Mouse (Mus musculus) central nervous system, embryonic 18 days (tissue): ENCODE data around the gene Bscl2. TPM values are rescaled to one million over a fixed set of nuclear protein-coding genes. Genes with fewer than 3 reads are reported as not detected.

Experiments
- polyA plus RNA-seq: library from polyadenylated mRNA; depleted of rRNA; stranded (reverse); fragments of >200 nt; gene quantifications from 2 replicates; pipeline ENCODE4 v1.2.3, GENCODE M21; 2012; rRNA removed

The Bscl2 gene
- 100 and 106 TPM in 2 replicates for polyA plus RNA-seq

GRCm38 (mm10) chr19:8837251-8837791 lies at the start of gene Bscl2:
Bscl2 (plus strand) TSS chr19:8837467.

GRCm38 (mm10) chr19:8798264-8798946 lies 38.9 kb upstream of the Bscl2 start, which contains the start of gene Polr2g:
Polr2g (minus strand) TSS chr19:8798577.

DNA sequence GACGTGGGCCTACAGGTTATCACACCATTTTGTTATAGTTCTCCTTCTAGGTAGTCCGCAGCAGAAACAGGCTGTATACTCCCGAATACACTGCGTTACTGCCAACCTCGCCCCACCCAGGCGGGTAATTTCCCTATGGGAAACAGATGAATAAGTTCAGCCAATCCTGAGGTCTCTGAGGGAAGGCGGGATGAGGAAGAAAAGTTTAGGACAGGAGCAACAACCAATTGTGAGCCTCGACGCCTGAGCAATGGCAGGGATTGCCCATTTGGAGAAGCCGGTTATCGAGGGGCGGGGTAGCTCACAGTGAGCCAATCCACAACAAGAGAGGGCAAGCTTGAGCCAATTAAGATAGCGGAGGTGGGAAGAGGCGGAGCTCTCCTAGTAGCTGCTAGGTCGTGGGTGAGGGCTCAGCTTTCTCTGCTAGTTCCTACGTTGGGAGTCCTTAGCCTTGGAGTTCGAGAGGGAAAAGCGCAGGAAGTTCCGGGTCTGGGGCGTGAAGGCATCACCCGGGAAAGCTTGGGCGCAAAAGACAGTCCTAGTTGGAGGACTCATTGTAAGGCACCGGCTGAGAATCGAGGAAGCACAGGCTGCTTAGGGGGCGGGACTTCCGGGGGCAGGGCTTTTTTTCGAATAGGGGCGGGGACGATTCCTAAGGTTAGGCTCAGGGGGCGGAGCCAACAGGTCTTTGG lies 35.0 kb upstream of the Bscl2 start, which contains the start of gene Zbtb3:
Gene Zbtb3 (plus strand): TSS at position 426 of the 692 bp plus-strand sequence.

DNA sequence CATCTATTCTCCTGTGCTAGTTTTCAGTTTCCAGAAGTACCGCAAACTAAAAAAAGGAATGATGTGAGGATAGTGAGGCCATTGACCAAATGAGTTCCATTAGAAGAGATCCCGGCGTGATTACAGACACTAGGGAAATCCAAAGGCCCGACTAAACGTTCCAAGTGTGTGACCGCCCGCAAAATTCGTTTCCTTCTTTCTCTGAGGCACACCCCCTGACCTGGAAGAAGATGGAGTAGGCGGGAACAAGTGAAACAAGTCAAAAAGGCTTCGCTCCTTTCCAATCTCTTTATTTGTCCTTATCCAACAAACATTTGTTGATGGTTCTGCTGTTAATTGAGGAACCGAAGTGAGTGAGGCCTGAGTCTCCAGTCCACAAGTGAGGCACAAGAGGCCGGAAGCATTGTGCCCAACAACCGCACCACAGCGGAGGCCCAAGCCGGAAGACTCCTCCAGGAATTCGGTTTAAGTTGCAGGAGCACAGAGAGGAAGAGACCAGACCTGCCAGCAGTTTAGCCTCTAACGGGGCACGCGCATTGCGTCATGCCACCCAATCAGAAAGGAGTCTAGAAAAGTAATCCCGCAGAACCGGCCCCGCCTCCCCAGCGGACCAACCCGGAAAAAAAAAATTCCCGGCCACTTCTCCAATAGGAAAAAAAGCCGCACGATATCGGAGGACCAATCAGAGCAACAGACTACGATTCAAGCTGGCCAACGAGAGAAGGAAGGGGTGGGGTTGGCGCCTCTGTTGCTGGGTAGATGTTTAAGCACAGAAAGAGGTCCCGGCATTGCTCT lies 18.3 kb upstream of the Bscl2 start, which contains the start of gene Ttc9c:
Gene Ttc9c (minus strand): TSS at position 533 of the 795 bp plus-strand sequence.

GRCm38 (mm10) chr19:8819596-8820423 lies 17.5 kb upstream of the Bscl2 start, which contains the start of gene Hnrnpul2:
Hnrnpul2 (plus strand) TSS chr19:8820010.

DNA sequence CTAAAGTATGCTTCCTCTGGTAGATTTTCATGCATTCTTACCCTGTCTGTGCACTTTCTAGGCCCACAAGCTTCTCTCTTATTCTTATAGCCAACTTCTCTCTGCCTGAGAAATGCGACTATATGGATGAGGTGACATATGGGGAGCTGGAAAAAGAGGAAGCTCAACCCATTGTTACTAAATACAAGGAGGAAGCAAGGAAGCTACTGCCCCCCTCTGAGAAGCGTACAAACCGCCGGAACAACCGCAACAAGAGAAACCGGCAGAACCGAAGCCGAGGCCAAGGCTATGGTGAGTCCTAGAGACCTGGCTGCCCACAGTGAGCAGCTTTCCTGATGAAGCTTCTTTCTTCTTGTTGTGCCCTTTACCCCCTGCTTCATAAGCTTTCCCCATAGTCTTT lies 7.6 kb upstream of the Bscl2 start, which contains the start of gene AC129217.1:
Gene AC129217.1 (plus strand): TSS at position 114 of the 400 bp plus-strand sequence.

GRCm38 (mm10) chr19:8839103-8839907 lies 2.0 kb downstream of the Bscl2 start, which contains the start of gene Gng3:
Gng3 (minus strand) TSS chr19:8839194.

DNA sequence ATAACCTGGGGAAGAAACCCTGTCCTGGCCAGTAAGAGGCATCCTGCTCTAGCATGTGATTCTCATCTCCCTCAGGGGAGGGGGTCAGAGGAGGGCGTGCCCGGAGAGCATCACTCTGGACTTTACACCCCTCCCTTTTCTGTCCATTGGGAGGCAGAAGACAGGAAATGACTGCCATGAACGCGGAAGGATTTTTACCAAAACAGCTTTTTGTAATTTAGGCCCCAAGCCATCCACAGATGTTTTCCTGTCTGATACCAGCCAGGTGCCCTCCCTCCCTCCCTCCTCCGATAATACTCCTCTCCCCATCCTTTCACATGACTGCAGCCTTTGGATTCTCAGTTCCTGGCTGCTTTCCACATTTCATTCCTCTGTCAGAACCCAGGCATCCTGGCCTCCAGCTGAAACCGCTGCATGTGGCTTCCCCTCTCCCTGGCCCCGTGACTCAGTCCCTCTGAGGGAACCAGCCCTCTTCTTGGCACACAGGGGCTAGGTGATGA lies 13.2 kb downstream of the Bscl2 start, which contains the start of gene Lrrn4cl:
Gene Lrrn4cl (plus strand): TSS at position 367 of the 500 bp plus-strand sequence.

DNA sequence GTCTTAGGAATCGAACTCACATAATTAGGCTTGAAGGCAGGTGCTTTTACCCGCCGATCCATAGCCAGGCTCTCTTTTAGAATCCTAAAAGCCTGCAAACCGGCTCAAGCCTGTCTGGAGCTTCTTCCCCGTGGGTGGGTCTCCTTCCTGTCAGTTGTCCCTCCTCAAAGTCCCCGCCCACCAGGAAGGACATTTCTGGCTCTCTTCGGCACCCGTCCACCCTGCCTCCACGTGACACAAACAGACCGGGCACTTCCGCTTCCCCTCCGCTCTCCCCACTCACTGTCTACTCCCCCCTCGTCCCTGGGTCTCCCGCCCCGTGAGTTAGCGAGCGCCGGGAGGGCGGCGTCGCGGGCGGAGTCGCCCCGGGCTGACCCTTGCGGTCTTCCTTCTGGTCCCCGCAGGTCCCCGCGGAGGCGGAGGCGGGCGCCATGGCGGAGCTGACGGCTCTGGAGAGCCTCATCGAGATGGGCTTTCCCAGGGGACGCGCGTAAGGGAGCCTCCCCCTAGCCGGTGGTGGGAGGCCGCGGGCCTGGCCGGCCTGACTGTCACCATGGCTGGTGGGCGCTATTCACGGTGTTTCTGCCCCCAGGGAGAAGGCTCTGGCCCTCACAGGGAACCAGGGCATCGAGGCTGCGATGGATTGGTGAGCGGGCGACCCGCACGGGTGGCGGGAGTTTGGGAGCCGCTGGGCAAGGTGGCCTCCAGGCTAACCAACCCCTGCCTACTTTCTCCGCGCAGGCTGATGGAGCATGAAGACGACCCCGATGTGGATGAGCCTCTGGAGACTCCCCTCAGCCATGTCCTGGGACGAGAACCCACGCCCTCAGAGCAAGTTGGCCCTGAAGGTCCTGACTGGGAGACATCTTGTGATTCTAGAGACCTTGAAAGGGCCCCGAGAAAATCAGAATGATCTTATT lies 34.3 kb downstream of the Bscl2 start, which contains the start of gene Ubxn1:
Gene Ubxn1 (plus strand): TSS at position 230 of the 920 bp plus-strand sequence.

DNA sequence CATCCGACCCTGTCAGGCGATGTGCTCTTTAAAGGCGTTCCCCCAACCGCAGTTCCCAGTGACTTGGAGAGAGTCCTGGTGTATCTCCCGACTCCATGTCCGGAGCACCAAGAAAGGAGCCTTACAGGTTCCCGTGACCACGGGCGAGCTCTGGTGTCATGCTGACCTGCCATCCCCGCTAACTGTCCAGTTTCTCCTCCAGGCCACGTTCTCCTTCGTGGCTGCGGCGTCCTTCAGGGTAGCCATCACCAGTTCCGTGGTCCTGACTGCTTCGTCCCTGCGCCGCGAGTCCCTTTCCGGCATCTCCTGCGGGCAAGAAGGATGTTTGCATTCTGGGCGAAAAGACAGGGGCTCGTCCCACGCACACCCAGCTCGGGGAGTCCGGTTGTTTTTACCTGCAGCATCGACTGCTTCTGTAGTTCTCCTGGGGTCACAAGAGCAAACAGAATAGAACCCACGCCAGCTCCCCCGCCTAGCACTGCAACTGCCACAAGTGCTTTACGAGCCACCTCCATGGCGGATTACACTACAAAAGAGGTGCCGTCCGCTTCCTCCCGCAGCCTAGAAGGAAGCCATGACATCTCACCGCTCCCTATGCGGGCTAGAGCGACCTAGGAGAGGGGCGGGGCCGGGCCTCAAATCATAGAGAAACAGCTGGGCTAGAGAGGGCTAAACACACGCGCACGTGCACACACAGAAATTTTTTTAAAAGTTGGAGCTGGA lies 43.2 kb downstream of the Bscl2 start, which contains the start of gene Uqcc3:
Gene Uqcc3 (minus strand): TSS at position 613 of the 723 bp plus-strand sequence.

DNA sequence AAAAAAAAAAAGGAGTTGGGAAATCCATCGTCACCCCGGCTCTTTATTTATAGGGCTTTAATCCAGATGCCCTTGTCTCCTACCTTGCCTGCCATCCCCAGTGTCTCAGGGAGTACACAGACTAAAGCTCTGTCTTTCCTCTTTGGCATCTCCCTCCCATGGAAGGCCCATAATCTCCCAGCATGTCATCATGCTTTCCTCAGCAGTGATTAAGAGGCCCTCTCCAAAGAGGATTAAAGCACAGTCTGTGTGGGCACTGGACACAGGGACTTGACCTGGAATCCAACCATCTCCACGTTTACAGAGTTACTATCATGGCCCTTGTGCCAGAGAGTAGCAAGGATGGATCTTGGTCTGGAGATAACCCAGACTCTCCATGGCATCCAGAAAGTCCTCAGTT lies 46.3 kb downstream of the Bscl2 start, which contains the start of the genes Lbhd1 and Gm49403:
Gene Lbhd1 (plus strand): TSS at position 117 of the 400 bp plus-strand sequence.
Gene Gm49403 (plus strand): TSS at position 315 of the 400 bp plus-strand sequence.

DNA sequence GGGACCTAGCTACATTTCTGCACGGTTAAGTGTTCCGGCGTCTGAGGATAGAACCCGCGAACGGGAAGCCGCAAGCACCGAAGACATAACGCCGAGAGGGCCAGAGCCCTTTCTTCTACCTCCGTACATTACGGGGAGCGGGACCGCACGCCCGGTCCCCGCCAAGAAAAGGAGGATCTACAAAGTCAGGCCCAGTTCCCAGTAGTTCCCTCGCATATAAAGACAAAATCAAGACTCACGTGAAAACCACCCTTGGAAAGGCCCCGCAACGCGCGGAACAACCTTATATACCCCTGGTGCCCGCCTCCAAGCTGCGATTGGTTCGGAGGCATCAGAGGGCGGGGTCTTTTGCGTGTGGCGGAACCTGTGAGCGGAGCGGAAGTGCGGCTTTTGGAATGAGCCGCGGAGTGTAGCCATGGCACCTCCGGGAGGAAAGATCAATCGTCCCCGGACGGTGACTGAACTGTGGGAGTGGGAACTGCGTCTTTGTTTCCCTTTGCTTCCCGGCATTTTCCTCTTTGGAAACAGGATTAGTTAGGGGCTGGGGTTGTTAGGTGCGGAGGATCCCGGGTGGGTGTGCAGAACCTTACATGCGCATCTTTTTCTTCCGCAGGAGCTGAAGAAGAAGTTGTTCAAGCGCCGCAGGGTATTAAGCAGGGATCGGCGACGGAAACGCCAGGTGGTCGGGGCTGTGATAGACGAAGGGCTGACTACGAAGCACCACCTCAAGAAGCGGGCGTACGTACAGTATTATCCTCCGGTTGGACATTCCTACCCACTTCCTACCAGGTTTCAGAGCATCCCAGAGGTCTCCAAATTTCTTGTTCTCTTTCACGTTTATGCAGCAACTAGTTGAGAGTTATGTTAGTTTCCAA lies 51.5 kb downstream of the Bscl2 start, which contains the start of the genes 1810009A15Rik and Gm49416:
Gene 1810009A15Rik (plus strand): TSS at position 343 of the 875 bp plus-strand sequence.
Gene Gm49416 (plus strand): TSS at position 416 of the 875 bp plus-strand sequence.

DNA sequence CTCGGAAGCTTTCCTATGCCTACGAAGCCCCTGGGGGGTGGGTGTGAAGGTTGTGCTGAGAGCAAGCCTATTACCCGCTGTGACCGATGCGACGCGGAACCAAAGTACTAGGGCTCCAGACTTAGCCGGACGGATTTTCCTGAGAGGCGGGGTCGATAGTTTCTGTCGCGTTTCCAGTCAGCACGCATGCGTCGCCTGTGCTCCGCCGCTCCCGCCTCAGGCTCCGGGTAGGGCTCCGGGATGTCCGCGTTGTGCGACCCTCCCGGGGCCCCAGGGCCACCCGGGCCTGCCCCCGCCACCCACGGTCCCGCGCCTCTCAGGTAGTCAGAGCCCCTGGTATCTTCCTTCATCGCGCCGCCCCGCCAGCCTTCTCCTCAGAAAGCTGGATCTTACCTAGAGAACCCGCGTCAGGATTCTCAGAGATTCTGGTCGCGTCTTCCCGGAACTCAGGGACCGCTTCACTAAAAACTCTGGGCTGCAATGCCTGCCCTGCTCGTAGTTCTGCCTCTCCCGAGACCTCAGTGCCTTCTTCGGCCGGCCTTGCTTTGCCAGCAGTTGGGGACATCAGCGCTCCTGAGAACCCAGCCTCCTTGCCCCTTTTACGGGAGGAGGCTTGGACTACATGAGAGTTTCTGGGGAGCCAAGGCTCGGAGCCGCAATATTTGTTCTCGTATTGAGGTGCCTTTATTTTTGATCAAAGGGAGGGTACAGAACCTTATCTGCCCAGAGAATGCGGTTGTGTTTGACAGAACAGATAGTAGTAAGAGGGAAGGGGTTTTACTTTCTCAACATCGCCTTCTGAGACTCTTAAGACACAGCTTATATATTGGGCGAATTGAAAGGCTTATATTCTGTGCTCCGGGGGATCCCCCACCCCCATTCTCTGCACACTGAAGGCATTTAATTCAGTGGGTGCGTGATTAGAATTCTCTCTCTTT lies 55.8 kb downstream of the Bscl2 start, which contains the start of gene Ints5:
Gene Ints5 (plus strand): TSS at position 177 of the 938 bp plus-strand sequence.

GRCm38 (mm10) chr19:8897865-8898495 lies 60.7 kb downstream of the Bscl2 start, which contains the start of gene Ganab:
Ganab (plus strand) TSS chr19:8898071.

